Mouse (Mus musculus) G1E (cell line): Measurements from ENCODE around the gene Mindy1. TPM values are rescaled to one million over a fixed set of nuclear protein-coding genes. Genes with fewer than 3 reads are reported as not detected.

Experiments
- ATAC-seq: 2 replicates; pipeline ENCODE4 v1.8.0; 2016; ENCODE audit warnings: mild to moderate bottlenecking; ENCODE audit not compliant: insufficient number of reproducible peaks, poor library complexity, low FRiP score, severe bottlenecking; ENCODE audit errors: extremely low read depth
- DNase-seq: peaks from one replicate; pipeline ENCODE4 v3.0.0; 2012; ENCODE audit warnings: low spot score
- H3K27me3 ChIP-seq: 2 replicates; pipeline ENCODE4 v1.6.1; 2012; ENCODE audit warnings: mild to moderate bottlenecking, low read length, inconsistent platforms; ENCODE audit not compliant: insufficient read depth
- H3K36me3 ChIP-seq: replicated peaks from 2 replicates; pipeline ENCODE3; 2012; ENCODE audit warnings: mild to moderate bottlenecking, inconsistent platforms
- H3K4me1 ChIP-seq: 2 replicates; pipeline ENCODE4 v1.6.1; 2012; ENCODE audit warnings: low read depth, low read length, inconsistent platforms, mixed read lengths; ENCODE audit not compliant: insufficient read depth
- H3K4me3 ChIP-seq: 2 replicates; pipeline ENCODE4 v1.5.1; 2012; ENCODE audit warnings: low read depth, mild to moderate bottlenecking, inconsistent platforms, low read length, moderate library complexity, mixed read lengths
- H3K9me3 ChIP-seq: replicated peaks from 2 replicates; pipeline ENCODE4 v1.6.1; 2012; ENCODE audit warnings: inconsistent platforms
- CTCF ChIP-seq: IDR thresholded peaks from 2 replicates; pipeline ENCODE4 v1.5.1; 2012; ENCODE audit warnings: low read depth, low read length, inconsistent platforms, mixed read lengths
- GATA1 ChIP-seq: IDR thresholded peaks from 2 replicates; pipeline ENCODE4 v1.6.1; 2012; ENCODE audit warnings: borderline replicate concordance, low read length, inconsistent platforms, mixed read lengths
- GATA2 ChIP-seq: IDR thresholded peaks from 2 replicates; pipeline ENCODE4 v1.6.1; 2012; ENCODE audit warnings: low read depth, low read length, inconsistent platforms, borderline replicate concordance
- POLR2AphosphoS5 ChIP-seq: IDR thresholded peaks from 2 replicates; pipeline ENCODE4 v1.6.1; 2012; ENCODE audit warnings: low read depth, low read length, inconsistent platforms; ENCODE audit not compliant: insufficient replicate concordance
- TAL1 ChIP-seq: conservative IDR thresholded peaks from 2 replicates; pipeline ENCODE4 v1.6.1; 2012; ENCODE audit warnings: low read depth, low read length, inconsistent platforms, mixed read lengths
- polyA plus RNA-seq: library from polyadenylated mRNA; stranded (reverse); fragments of >175 nt; gene quantifications from 2 replicates; pipeline ENCODE4 v1.2.3, GENCODE M21; 2012
- total RNA-seq, 2 experiments: library from RNA; stranded (forward) in 1 of 2; stranded (reverse) in 1 of 2; fragments of 200-1000 nt in 1 of 2; fragments of >200 nt in 1 of 2; fragmentation: Nextera tagmentation in 1 of 2; gene quantifications; 2 replicates each; pipeline ENCODE4 v1.2.3; 2014 to 2017

Gene Mindy1
- total and polyA plus RNA-seq, 3 experiments: 31.4 to 77.5 (median 49.1) TPM

DNA sequence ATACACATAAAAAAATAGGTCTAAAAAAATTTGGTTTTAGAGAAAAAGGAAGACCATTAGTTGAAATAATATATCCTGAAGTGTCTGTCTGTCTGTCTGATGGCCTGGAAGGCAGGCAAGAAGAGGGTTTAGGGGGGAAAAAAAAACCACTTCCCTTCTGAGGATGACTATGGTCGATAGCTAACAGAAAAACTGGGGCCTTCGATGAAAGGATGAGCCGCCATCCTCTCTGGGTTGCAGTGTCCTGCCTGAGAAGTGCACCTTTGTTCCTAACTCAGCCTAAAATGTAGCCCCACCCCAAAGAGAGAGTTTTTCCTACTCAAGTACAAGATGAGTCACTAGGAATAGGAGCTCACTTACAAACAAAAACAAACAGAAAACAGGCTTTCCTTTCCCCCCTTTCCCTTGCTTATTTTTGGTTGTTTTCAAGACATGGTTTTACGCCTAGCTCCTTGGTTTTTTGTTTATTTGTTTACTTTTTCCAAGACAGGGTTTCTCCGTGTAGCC, 4.7 kb upstream of the Mindy1 start:
- Histone ChIP-seq H3K9me3 (no peaks in the 10 kb centered on the region), H3K4me3 (no peak overlapping the region), H3K27me3 (no peaks in the 10 kb centered on the region), H3K36me3 (peaks cover 49% of the 10 kb centered on the region), H3K4me1 (peaks cover 60% of the 10 kb centered on the region)
- DNase-seq (no peak), ATAC-seq (no peak)
- no peak for TF ChIP-seq CTCF
- no peak for TF ChIP-seq GATA2
- no peak for TF ChIP-seq POLR2AphosphoS5
- no peak for TF ChIP-seq GATA1
- no peak for TF ChIP-seq TAL1

DNA sequence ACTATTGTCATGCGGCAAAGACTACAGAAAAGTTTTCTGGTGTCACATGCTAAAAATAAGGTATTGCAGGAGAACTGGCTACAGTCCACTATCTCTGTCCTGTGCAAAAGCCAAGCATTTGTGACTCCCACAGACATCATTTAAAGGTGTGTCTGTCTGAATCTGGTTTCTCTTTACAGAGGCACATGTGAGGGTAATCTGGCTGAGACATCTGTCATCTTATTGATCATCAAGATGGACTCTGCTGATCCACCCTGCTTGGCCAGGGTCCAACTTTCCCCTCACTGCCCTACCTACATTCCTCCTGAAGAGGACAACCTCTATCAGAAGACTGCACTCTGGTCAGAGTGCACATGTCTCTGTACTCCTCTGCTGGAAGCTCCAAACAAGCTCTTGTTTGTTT, 4.0 kb upstream of the Mindy1 start:
- TF ChIP-seq GATA2 (no peak), GATA1 (no peak), CTCF (no peak)
- Histone ChIP-seq H3K9me3 (no peaks in the 10 kb centered on the region), H3K4me3 (no peak overlapping the region), H3K36me3 (peaks cover 42% of the 10 kb centered on the region), H3K4me1 (peaks cover 61% of the 10 kb centered on the region), H3K27me3 (no peaks in the 10 kb centered on the region)
- no peak for ATAC-seq
- no peak for DNase-seq

DNA sequence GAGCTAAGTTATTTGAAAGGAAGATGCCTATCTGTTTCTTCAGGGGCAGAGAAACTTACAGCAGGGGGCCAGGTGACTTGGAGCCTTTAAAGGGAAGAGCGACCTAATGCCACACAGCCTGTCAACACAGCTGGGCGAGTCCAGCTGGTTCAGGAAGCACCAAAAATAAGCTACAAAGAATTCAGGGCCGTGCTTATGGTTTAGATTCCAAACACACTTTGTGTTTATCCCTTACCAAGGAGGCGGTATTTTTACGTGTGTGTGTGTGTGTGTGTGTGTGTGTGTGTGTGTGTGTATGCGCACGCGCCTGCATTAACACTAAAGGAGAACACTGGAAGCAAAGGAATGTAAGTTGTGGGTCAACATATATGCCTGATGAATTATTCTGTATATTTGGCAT, 398 bp upstream of the Mindy1 start:
- DNase-seq: no peak

DNA sequence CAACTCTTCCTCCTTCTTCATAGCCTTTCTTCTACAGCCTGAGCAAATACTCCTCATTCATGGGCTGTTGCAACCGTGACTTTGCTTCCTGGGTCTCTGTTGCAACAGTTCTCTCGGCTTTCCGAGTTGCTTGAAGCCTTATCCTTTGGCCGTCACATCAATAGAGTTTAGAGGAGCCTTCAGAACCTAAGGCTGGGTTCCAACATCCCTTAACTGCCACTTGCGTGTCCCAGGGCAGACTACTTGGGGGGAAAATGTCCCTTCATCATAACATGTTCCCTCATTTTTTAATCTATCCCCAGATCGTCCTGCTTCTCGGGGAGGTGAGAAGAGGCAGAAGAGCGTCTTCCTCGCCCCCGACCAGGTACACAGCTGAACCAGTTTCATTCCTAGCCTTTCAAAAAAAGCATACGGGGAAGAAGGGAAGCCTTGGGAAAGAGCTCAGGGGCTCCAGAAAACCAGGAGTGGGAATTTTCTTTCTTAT, 1.3 kb downstream of the Mindy1 start:
- no peaks in the 10 kb centered on the region for H3K9me3 ChIP-seq
- TF ChIP-seq CTCF: no peak
- no peak for TF ChIP-seq POLR2AphosphoS5
- ATAC-seq (no peak), DNase-seq (peak; percentile 54)
- peaks cover 70% of the 10 kb centered on the region for H3K4me1 ChIP-seq
- peaks cover 33% of the 10 kb centered on the region for H3K36me3 ChIP-seq
- H3K4me3 ChIP-seq: peak overlapping the region; percentile 78
- no peaks in the 10 kb centered on the region for H3K27me3 ChIP-seq

More for the DNA sequence above, 398 bp upstream of the Mindy1 start:
- Histone ChIP-seq H3K27me3 (no peaks in the 10 kb centered on the region), H3K36me3 (peaks cover 22% of the 10 kb centered on the region), H3K4me3 (peak overlapping the region; percentile 75), H3K9me3 (no peaks in the 10 kb centered on the region), H3K4me1 (peaks cover 79% of the 10 kb centered on the region)
- no peak for ATAC-seq
- no peak for TF ChIP-seq POLR2AphosphoS5
- TF ChIP-seq TAL1: no peak
- no peak for TF ChIP-seq GATA2
- TF ChIP-seq CTCF: no peak
- no peak for TF ChIP-seq GATA1

DNA sequence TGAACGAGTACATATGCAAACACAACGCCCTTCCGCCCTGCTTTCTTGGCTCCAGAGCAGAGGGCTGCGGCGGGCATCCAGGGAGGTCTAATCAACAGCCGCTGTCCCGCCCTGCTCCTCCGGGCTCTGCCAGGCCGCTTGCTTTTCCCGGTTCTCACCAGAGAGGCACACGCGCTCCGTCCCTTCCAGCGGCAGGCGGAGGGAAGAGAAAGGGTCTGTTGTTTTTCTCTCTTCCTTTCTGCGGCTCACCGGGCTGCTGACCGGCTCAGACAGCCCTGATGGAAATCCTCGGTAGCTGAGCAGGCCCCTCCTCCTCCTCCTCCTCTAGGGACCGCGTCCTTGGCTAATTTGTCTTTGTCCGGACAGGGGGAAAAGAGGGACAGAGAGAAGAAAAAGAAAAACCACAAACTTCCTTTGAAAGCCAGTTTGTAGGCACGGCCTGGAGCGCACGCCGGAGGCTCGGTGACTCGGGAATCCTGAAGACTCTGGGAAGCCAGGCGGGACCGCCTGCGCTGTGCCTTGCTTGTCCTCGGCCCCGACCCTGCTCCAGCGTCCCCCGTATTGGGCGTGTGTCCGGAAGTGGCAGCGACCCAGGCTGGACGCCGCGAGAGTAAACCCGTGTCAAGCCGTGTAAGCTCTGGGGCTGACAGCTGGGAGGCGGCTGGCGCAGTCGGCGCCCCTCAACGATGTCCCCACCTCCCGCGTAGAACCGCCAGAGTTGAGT, 1.9 kb downstream of the Mindy1 start:
- DNase-seq: peak; percentile 83
- peak overlapping the region; percentile 78 for H3K4me3 ChIP-seq
- H3K4me1 ChIP-seq: peaks cover 68% of the 10 kb centered on the region
- no peaks in the 10 kb centered on the region for H3K9me3 ChIP-seq
- peaks cover 39% of the 10 kb centered on the region for H3K36me3 ChIP-seq
- no peaks in the 10 kb centered on the region for H3K27me3 ChIP-seq
- TF ChIP-seq POLR2AphosphoS5 (no peak), GATA1 (no peak)
- ATAC-seq: peak; percentile 32

DNA sequence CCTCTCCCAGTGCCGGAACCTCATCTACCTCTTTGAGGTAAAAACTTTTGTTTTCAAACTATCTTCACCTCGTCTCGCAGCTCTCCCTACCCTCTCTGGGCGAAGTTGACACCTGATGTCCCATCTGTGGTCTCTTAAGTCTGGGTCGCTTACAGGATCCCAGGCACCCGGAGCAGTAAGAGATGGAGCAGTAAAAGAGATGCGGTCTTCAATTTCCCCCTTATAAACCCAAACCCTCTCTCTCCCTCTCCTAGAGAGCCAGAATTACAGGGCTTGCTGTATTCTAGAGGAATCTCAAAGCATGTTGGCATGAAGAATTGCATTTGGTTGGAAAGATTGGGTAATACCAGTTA, 2.4 kb downstream of the Mindy1 start:
- H3K9me3 ChIP-seq: no peaks in the 10 kb centered on the region
- no peaks in the 10 kb centered on the region for H3K27me3 ChIP-seq
- H3K4me3 ChIP-seq: peak overlapping the region; percentile 78
- DNase-seq (no peak), ATAC-seq (no peak)
- H3K4me1 ChIP-seq: peaks cover 63% of the 10 kb centered on the region
- H3K36me3 ChIP-seq: peaks cover 40% of the 10 kb centered on the region
- TF ChIP-seq GATA2 (no peak), CTCF (no peak), POLR2AphosphoS5 (no peak), TAL1 (no peak), GATA1 (no peak)
